Mouse (Mus musculus) intestine, embryonic 16.5 days (tissue): ENCODE data around the gene Srp72. TPM values are rescaled to one million over a fixed set of nuclear protein-coding genes. Genes with fewer than 3 reads are reported as not detected.

Experiments used
- ATAC-seq: fragments of 200-750 bp; cut with Nextera tagmentation; 2 replicates; pipeline ENCODE4 v1.8.0; 2017; ENCODE audit warnings: moderate TSS enrichment, moderate library complexity
- H3K27ac ChIP-seq: fragments of 300-500 bp; sonication (generic); 2 replicates; pipeline ENCODE4 v1.5.1; 2014; ENCODE audit warnings: mild to moderate bottlenecking, low read length
- H3K27me3 ChIP-seq: fragments of 300-500 bp; sonication (generic); replicated peaks from 2 replicates; pipeline ENCODE4 v1.6.1; 2014; ENCODE audit warnings: low read length, control low read depth, mixed read lengths; ENCODE audit not compliant: control insufficient read depth, insufficient read depth
- H3K36me3 ChIP-seq: fragments of 300-500 bp; sonication (generic); 2 replicates; pipeline ENCODE4 v1.6.1; 2014; ENCODE audit warnings: low read length, control low read depth; ENCODE audit not compliant: control insufficient read depth, insufficient read depth
- H3K4me1 ChIP-seq: fragments of 300-500 bp; sonication (generic); 2 replicates; pipeline ENCODE4 v1.6.1; 2014; ENCODE audit warnings: low read length, control low read depth, mixed read lengths; ENCODE audit not compliant: control insufficient read depth, insufficient read depth
- H3K4me2 ChIP-seq: fragments of 300-500 bp; sonication (generic); 2 replicates; pipeline ENCODE4 v1.6.1; 2014; ENCODE audit warnings: low read depth, low read length, control low read depth
- H3K4me3 ChIP-seq: fragments of 300-500 bp; sonication (generic); 2 replicates; pipeline ENCODE4 v1.5.1; 2014; ENCODE audit warnings: mild to moderate bottlenecking, low read length
- H3K9ac ChIP-seq: fragments of 300-500 bp; sonication (generic); 2 replicates; pipeline ENCODE4 v1.6.1; 2014; ENCODE audit warnings: low read depth, low read length
- H3K9me3 ChIP-seq: fragments of 300-500 bp; sonication (generic); 2 replicates; pipeline ENCODE4 v1.6.1; 2016; ENCODE audit warnings: low read length, control low read depth; ENCODE audit not compliant: control insufficient read depth
- WGBS: fragments of 180-500 bp; shearing (Covaris S2); extraction: QIAGEN DNeasy Blood & Tissue Kit; methylation state at CpG from one replicate; pipeline ENCODE4 v1.1.7; 2014; 5-methylcytosine and 5-hydroxymethylcytosine counted together
- polyA plus RNA-seq: library from polyadenylated mRNA; unstranded; fragments of >200 nt; fragmentation: Nextera tagmentation; extraction: Ambion mirVana; gene quantifications from 2 replicates; pipeline ENCODE4 v1.2.1, GENCODE M21; 2015

The Srp72 gene
- polyA plus RNA-seq, 1 experiment from 2014 or later: 90.7 TPM

DNA sequence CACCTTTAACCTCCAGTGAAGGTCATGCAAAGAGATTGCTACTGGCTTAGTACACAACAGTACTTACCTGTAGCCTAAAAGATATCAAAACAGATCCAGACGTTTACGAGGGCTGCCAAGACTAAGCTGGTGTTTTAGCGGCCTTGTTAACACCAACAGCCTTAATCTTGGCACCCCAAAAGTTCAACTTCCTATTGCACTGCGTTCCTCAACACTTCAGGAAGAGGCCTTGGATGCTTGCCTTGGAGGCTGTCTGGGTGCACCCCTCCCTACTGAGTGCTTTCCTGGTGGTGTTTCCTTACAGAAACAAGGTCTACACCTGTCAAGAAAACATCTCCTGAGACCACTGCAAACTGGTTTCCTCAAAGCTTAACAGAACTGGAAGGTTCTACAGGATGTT is 27.3 kb upstream of the Srp72 start:
- no peak overlapping the region for H3K4me2 ChIP-seq
- 69% methylated on average over 4 of the region's 4 CpGs for WGBS
- no peak overlapping the region for H3K27ac ChIP-seq
- H3K4me3 ChIP-seq: no peak overlapping the region
- H3K36me3 ChIP-seq: no peaks in the 10 kb centered on the region
- H3K9ac ChIP-seq: no peak overlapping the region
- no peaks in the 10 kb centered on the region for H3K27me3 ChIP-seq
- H3K9me3 ChIP-seq: no peaks in the 10 kb centered on the region
- peaks cover 20% of the 10 kb centered on the region for H3K4me1 ChIP-seq
- no peak for ATAC-seq

DNA sequence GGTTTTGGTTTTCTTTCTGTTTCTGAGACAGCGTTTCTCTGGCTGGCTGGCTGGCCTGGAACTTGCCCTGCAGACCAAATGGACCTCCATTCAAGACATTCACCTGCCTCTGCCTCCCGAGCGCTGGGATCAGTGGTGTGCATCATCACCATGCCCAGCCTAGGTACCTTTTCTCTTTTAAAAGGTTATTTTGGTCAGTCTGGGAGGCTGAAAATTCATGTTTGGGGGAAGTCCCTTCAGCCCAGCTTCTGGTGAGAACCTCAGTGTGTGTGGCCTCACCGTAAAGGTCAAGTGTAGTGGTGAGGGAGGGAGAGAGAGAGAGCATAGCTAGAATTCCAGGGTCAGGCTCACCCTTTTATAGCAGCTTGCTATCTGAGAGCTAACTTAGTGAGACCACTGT is 26.7 kb upstream of the Srp72 start:
- Histone ChIP-seq H3K27me3 (no peaks in the 10 kb centered on the region), H3K36me3 (no peaks in the 10 kb centered on the region), H3K4me2 (no peak overlapping the region), H3K9ac (no peak overlapping the region), H3K9me3 (no peaks in the 10 kb centered on the region), H3K4me1 (peaks cover 22% of the 10 kb centered on the region), H3K4me3 (no peak overlapping the region), H3K27ac (no peak overlapping the region)
- WGBS: 74% methylated on average over 4 of the region's 4 CpGs
- no peak for ATAC-seq

DNA sequence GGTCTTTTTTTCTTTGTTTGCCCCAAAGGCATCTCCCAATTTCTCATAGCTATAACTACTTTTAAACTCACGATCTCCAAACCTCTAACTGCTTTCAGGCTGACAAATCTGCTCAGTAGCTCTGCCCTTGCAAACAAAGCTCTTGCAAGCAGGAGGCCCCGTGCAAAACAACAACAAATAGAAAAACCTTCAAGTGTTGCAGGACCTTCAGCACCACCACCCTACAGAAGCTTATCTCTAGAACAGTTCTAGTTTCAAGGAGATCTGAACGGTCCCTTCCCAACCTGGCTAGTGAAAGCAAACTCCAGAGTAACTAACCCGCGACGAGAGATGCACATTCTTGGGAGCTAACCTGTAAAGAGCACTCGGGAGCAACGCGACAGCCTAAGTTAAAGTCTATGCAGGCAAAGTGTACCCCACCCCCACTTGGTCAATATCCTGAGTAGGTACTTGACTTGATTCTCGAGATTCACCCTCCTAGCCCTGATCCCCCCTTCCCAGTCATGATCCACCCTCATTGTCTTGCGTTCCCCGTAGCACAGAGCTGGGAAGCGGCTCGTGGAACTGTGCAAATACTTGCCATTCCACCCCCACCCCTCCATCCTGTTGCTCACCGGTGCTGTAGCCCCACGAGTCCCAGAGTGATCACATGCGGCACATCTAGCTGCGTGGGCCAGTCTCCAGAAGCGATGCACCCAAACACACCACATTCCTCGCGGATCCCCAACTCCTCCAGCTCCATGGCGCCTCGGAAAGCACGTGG is 24.0 kb upstream of the Srp72 start:
- peak overlapping the region; percentile 88 for H3K4me2 ChIP-seq
- H3K9ac ChIP-seq: peak overlapping the region; percentile 82
- ATAC-seq: no peak; the same call in 1 of the 2 replicates
- H3K27ac ChIP-seq: peak overlapping the region; percentile 69; the same call in 1 of the 2 replicates
- no peaks in the 10 kb centered on the region for H3K36me3 ChIP-seq
- H3K4me3 ChIP-seq: peak overlapping the region; percentile 85
- H3K27me3 ChIP-seq: no peaks in the 10 kb centered on the region
- no peaks in the 10 kb centered on the region for H3K9me3 ChIP-seq
- WGBS: under 1% methylated on average over 24 of the region's 24 CpGs
- H3K4me1 ChIP-seq: peaks cover 38% of the 10 kb centered on the region

DNA sequence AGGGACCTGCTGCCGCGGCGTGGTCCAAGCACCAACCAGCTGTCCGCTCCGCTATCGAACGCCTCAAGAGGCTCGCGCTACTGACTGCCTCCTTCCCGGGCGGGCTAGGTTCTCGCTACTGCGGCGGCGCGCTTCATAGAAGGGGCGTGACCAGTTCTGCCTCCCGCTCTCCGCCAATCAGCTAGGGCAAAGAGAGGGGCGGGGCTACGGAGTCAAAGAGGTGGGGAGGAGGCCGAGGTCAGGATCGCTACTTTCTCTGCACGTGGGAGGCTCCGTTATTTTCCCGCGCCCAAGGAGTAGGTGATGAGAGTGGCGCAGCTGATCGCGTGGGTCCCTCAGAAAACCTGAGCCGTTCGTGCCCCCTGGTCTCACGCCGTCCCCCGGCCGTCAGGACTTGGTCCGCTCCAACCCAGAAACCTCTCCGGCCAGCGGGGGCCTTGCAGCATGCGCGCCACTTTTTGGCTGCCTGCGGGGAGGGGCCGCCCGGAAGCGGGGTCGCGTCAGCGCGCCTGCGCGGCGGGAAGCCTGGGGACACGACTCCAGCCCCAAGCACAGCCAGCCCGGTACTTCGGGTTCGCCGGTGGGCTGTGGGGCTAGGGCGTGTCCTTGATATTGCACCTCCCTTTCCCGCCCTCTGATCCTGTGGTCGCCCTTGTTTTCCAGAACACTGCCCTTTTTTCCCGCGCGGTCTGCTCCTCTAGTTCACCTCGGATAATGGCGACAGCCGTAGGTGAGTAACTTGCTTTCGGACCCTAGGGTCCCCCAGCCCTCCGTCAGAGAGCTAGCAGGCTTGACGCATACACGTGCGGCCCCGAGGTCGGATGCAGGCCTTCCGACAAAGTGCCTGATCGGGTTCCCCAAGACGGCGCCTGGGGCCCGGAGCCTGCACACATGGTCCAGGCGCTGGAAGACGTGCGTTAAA is 23.1 kb upstream of the Srp72 start, which contains the start of the genes Paics and Ppat:
Gene Paics, plus strand, starts transcription at position 202 of the 922 bp plus-strand sequence.
Gene Ppat, minus strand, starts transcription at position 473 of the 922 bp plus-strand sequence.
- peak; percentile 96 for ATAC-seq
- H3K9ac ChIP-seq: peak within 1 kb of the TSS; percentile 82
- H3K9me3 ChIP-seq: no peaks in the 10 kb centered on the region

DNA sequence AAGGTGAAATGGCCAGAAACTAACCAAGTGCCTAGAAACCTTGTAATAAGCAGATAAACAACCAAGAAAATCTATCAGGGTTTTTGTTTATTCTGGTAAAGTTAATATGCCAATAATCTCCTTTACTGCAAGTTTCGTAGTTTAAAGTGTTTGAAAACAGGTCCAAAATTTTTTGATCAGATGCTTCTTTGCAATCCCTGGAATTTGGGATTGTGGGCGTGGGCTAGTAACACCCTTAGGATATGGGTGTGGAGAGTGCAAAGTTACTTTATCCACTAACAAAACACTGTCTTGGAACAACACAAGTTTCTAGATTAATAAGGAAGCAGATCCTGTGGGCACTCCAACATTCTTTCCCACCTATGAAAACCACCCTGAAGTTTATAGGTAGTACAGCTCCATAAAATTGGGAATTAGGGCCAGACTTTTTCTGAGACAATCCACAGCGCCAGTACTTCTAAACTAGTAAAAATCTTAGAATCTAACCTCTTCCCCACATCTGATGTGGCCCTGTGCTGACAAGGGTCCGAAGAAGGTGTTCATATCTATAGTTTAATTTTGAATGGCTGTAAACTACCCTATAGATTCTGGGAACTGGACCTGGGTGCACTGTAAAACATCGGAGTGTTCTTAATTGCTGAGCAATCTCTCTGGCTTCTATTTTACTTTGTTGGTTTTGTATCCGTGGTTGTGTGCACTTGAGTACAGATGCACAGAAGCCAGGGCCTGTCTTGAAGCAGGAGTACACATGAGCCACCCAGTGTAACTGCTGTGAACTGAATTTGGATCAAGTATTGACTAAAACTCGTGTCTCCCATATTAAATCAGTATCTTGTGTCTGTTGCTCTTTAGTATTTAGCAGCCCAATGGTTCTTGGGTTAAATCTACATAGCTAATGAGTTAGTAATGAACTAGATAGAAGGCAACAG is 22.1 kb upstream of the Srp72 start:
- Histone ChIP-seq H3K27ac (peak overlapping the region; percentile 87), H3K4me2 (peak overlapping the region; percentile 88), H3K4me3 (peak overlapping the region; percentile 85), H3K9me3 (no peaks in the 10 kb centered on the region), H3K4me1 (peaks cover 33% of the 10 kb centered on the region), H3K9ac (peak overlapping the region; percentile 82), H3K27me3 (no peaks in the 10 kb centered on the region), H3K36me3 (0 out of 2 replicates have a peak, but pooled peaks cover 5% of the 10 kb centered on the region)
- 11% methylated on average over 7 of the region's 7 CpGs for WGBS
- no peak for ATAC-seq

More for the DNA sequence above, 23.1 kb upstream of the Srp72 start, which contains the start of the genes Paics and Ppat:
- no peaks in the 10 kb centered on the region for H3K36me3 ChIP-seq
- H3K4me3 ChIP-seq: peak within 1 kb of the TSS; percentile 85
- peak within 1 kb of the TSS; percentile 88 for H3K4me2 ChIP-seq
- H3K27me3 ChIP-seq: no peaks in the 10 kb centered on the region
- peaks cover 36% of the 10 kb centered on the region for H3K4me1 ChIP-seq
- under 1% methylated on average over 81 of the region's 81 CpGs for WGBS
- peak within 1 kb of the TSS; percentile 87 for H3K27ac ChIP-seq

DNA sequence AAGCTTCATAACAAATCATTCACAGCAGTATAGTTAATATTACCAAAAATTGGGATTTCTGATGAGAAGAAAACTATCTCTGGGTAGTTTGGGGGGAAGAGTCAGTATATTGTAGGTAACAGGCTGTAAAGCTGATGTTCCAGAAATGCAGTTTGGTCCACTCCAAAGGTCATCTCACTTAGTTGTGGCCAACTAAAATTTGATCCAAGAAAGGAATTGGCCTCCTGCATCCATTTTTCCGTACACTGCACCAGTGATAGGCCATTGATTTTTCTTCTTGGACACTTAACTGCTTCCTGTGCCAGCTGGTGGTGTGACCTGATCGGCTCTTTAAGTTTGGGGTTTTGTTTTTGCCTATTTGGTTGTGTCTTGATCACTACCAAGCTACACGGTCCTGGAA is 20.7 kb upstream of the Srp72 start:
- Histone ChIP-seq H3K9me3 (no peaks in the 10 kb centered on the region), H3K9ac (no peak overlapping the region), H3K4me1 (peaks cover 27% of the 10 kb centered on the region), H3K4me2 (no peak overlapping the region), H3K27me3 (no peaks in the 10 kb centered on the region), H3K36me3 (0 out of 2 replicates have a peak, but pooled peaks cover 5% of the 10 kb centered on the region), H3K4me3 (no peak overlapping the region), H3K27ac (peak overlapping the region; percentile 40)
- ATAC-seq: no peak
- WGBS: 57% methylated on average over 3 of the region's 3 CpGs

DNA sequence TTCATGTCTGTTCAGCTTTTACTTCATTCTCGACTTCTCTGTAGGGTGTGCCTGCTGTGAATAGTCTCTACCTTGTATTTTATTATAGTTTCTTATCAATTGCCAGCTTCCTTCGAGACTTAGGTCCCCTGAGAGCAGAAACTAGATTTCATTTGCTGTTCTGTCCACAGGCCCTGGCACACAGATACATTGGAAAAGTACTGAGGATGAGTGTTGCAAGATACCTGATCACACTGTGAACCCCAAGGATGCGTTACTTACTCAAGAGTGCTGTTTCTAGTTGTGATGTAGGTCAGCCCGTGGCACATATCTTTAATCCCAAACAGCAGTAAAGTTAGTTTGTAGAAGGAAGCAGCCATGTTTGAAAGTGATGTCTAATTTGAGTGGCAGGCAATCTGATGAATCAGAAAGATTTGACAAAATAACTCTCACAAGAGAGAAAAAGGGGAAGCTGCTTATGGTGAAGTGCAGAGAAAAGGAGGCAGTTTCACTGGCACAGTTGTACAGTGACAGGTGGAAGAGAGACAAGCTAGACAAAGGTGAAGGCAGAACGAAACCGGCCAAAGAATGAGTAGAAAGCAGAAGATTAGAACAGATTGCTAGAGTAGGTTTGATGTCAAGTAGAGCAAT is 20.1 kb upstream of the Srp72 start:
- WGBS: 68% methylated on average over 6 of the region's 6 CpGs
- H3K9me3 ChIP-seq: no peaks in the 10 kb centered on the region
- H3K27me3 ChIP-seq: no peaks in the 10 kb centered on the region
- peak overlapping the region; percentile 40 for H3K27ac ChIP-seq
- H3K4me3 ChIP-seq: no peak overlapping the region
- no peak overlapping the region for H3K9ac ChIP-seq
- H3K4me2 ChIP-seq: no peak overlapping the region
- peaks cover 27% of the 10 kb centered on the region for H3K4me1 ChIP-seq
- H3K36me3 ChIP-seq: 0 out of 2 replicates have a peak, but pooled peaks cover 5% of the 10 kb centered on the region
- no peak for ATAC-seq

DNA sequence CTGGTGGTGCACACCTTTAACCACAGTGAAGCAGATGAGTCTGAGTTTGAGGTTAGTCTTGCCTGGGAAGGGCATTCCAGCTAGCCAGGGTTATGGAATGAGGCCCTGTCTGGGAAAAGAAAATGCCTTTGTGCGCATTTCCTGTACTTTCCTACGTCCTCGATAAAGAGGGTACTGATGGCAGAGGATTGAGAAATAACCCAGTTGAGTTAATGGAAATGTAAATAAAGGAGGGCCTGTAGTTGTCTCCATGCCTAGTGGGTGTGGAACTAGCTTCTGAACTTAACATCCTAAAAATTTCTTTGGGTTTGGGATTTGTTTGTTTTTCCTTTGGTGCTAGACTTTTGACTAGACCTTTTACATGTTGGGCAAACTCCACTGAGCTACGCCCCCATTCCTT is 19.0 kb upstream of the Srp72 start:
- H3K4me3 ChIP-seq: no peak overlapping the region

More for the DNA sequence above, 19.0 kb upstream of the Srp72 start:
- peaks cover 21% of the 10 kb centered on the region for H3K4me1 ChIP-seq
- 0 out of 2 replicates have a peak, but pooled peaks cover 5% of the 10 kb centered on the region for H3K36me3 ChIP-seq
- no peaks in the 10 kb centered on the region for H3K9me3 ChIP-seq
- H3K4me2 ChIP-seq: no peak overlapping the region
- H3K27ac ChIP-seq: peak overlapping the region; percentile 38
- no peak for ATAC-seq
- 59% methylated on average over 4 of the region's 4 CpGs for WGBS
- no peak overlapping the region for H3K9ac ChIP-seq
- H3K27me3 ChIP-seq: no peaks in the 10 kb centered on the region
